Mouse (Mus musculus): ENCODE results near the gene Asb2.

GRCm38 (mm10) chr12:103389982-103390381, 34.2 kb upstream of the Asb2 start:
- TF ChIP-seq CTCF (IDR thresholded peaks at IDR 0.05; ENCODE audit: extremely low read depth, insufficient read depth, low read length) (no peak), POLR2A (IDR thresholded peaks at IDR 0.05; ENCODE audit: extremely low read depth, insufficient read depth, low read length) (no peak)

Data from cortical plate, adult 2 months (tissue).